Mouse (Mus musculus) cortical plate, adult 2 months (tissue): ENCODE data around the gene Zfp316.

Experiments
- CTCF ChIP-seq: fragments of 200-500 bp; IDR thresholded peaks from 2 replicates; pipeline ENCODE4 v1.5.1; 2011; ENCODE audit warnings: mild to moderate bottlenecking, control low read depth, low read length; ENCODE audit not compliant: insufficient read depth; ENCODE audit errors: extremely low read depth
- POLR2A ChIP-seq: fragments of 200-500 bp; IDR thresholded peaks from 2 replicates; pipeline ENCODE4 v1.6.1; 2011; ENCODE audit warnings: mild to moderate bottlenecking, low read length, control low read depth; ENCODE audit not compliant: insufficient read depth; ENCODE audit errors: extremely low read depth

DNA sequence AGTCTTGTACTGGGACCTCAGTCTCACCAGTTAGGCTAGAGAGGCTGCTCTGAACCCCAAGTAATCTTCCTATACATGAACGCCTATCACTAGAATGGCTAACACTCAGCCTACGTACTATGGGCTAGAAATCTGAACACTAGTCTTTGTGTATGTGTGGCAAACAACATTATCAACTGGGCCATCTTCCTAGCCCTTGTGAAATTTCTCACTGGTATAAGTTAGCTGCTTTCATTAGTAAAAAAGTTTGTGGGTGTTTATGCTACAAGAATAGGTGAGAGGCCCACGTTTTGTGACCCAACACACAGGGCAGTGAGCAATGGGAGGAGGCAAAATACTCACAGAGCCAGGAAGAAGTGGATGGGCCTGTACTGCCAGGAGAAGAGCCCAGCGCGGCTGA is 48.8 kb downstream of the Zfp316 start:
- TF ChIP-seq CTCF (no peak), POLR2A (no peak)
